Comparison of ENCODE assay signal across 9 mouse cellular contexts in genomic region chr11:59838426-59838825, GRCm38 (mm10). TPM values are rescaled to one million over a fixed set of nuclear protein-coding genes. Genes with fewer than 3 reads are reported as not detected.
A peak's percentile ranks its signal among the peaks of the same experiment; 100 is the strongest.
DNase-seq lines count a peak whose midpoint lies in the region; ATAC-seq and TF ChIP-seq lines count a peak whose summit lies in the region.
"Had no signal": no experiment of that assay in that cellular context is flagged by ENCODE, and none has a peak within 500 bp of the region (broad histone marks: within the 10 kb centered on the region; RNA-seq: fewer than 3 reads in every experiment).

No protein-coding gene starts in this region.

- H3K4me1 ChIP-seq in heart, embryonic 16.5 days (ENCODE audit: control insufficient read depth, insufficient read depth, low read length), result peaks cover 17% of the 10 kb centered on the region
- peaks cover 5 to 14% of the 10 kb centered on the region in 2 experiments for H3K4me1 ChIP-seq in MEL (ENCODE audit: control insufficient read depth in 1 of 2, insufficient read depth in 2 of 2, low read length in 2 of 2)
- peaks cover 3% of the 10 kb centered on the region for H3K4me1 ChIP-seq in hindbrain, embryonic 11.5 days (replicated peaks; ENCODE audit: control insufficient read depth, insufficient read depth, low read length)
- H3K4me1 ChIP-seq in midbrain, embryonic 10.5 days, result peaks cover 18% of the 10 kb centered on the region

- H3K4me2 ChIP-seq in heart, embryonic 16.5 days (ENCODE audit: low read depth, low read length), result peak overlapping the region; percentile 68
- peak overlapping the region; percentile 62 for H3K4me2 ChIP-seq in hindbrain, embryonic 11.5 days (replicated peaks; ENCODE audit: low read depth, low read length)

- H3K27ac ChIP-seq in heart, embryonic 16.5 days (ENCODE audit: low read length), result no peak overlapping the region
- peak overlapping the region; percentile 89 for H3K27ac ChIP-seq in MEL (ENCODE audit: control insufficient read depth, low read depth, low read length)
- H3K27ac ChIP-seq in hindbrain, embryonic 11.5 days (ENCODE audit: low read depth, low read length), result no peak overlapping the region
- H3K27ac ChIP-seq in midbrain, embryonic 10.5 days (replicated peaks), result peak overlapping the region; percentile 99; the same call in 1 of the 2 replicates

- DNase-seq in heart, postnatal 4 days, result no peak
- no peak for DNase-seq in MEL (ENCODE audit: low read depth, low spot score)
- DNase-seq in hindbrain, embryonic 11.5 days (ENCODE audit: low spot score), result no peak
- DNase-seq in midbrain, embryonic 10.5 days (ENCODE audit: low spot score), result no peak
- no peak for DNase-seq in ovary, postnatal 36 days (ENCODE audit: low spot score)
- DNase-seq in frontal cortex, adult 2 months (ENCODE audit: extremely low spot score in 1 of 2, low spot score in 1 of 2), result no peak
- no peak for DNase-seq in ovary, postnatal 10 days (ENCODE audit: low spot score)

- TF ChIP-seq EP300 in MEL (IDR thresholded peaks at IDR 0.05; ENCODE audit: low read depth in 1 of 2, low read length in 2 of 2), result no peak

- TF ChIP-seq CTCF in MEL (IDR thresholded peaks at IDR 0.05 in 2 of 3, conservative IDR thresholded peaks at IDR 0.05 in 1 of 3; ENCODE audit: control insufficient read depth in 1 of 3, insufficient read depth in 1 of 3, low read depth in 2 of 3, low read length in 3 of 3, poor library complexity in 1 of 3, severe bottlenecking in 1 of 3), result no peak

- H3K36me3 ChIP-seq in heart, embryonic 16.5 days (ENCODE audit: control insufficient read depth, insufficient read depth), result peaks cover 11% of the 10 kb centered on the region; the same call in 1 of the 2 replicates
- H3K36me3 ChIP-seq in MEL (ENCODE audit: control insufficient read depth in 1 of 2, insufficient read depth in 2 of 2, low read length in 2 of 2), result peaks cover 24 to 25% of the 10 kb centered on the region in 2 experiments
- no peaks in the 10 kb centered on the region for H3K36me3 ChIP-seq in hindbrain, embryonic 11.5 days (ENCODE audit: control insufficient read depth, insufficient read depth, low read length)
- H3K36me3 ChIP-seq in midbrain, embryonic 10.5 days, result peaks cover 46% of the 10 kb centered on the region

- no peak for ATAC-seq in heart, embryonic 16.5 days (replicated peaks; ENCODE audit: extremely low read depth, insufficient read depth, low FRiP score)
- no peak for ATAC-seq in hindbrain, embryonic 11.5 days (ENCODE audit: low FRiP score)

- peak overlapping the region; percentile 92 for H3K9ac ChIP-seq in heart, embryonic 16.5 days (ENCODE audit: low read length)
- peak overlapping the region; percentile 88 for H3K9ac ChIP-seq in MEL (ENCODE audit: control insufficient read depth, low read depth, low read length, poor library complexity, severe bottlenecking)
- H3K9ac ChIP-seq in hindbrain, embryonic 11.5 days (ENCODE audit: low read depth, low read length), result peak overlapping the region; percentile 98

- no peaks in the 10 kb centered on the region for H3K9me3 ChIP-seq in heart, embryonic 16.5 days (replicated peaks; ENCODE audit: control insufficient read depth, low read length)
- H3K9me3 ChIP-seq in MEL (replicated peaks; ENCODE audit: insufficient read depth, low read length), result no peaks in the 10 kb centered on the region
- no peaks in the 10 kb centered on the region for H3K9me3 ChIP-seq in hindbrain, embryonic 11.5 days (ENCODE audit: control insufficient read depth, low read length)
- H3K9me3 ChIP-seq in midbrain, embryonic 10.5 days (replicated peaks), result no peaks in the 10 kb centered on the region

- H3K27me3 ChIP-seq in heart, embryonic 16.5 days (ENCODE audit: control insufficient read depth, insufficient read depth, low read length), result no peaks in the 10 kb centered on the region
- H3K27me3 ChIP-seq in MEL (ENCODE audit: control insufficient read depth in 1 of 2, insufficient read depth in 2 of 2, low read length in 2 of 2), result no peaks in the 10 kb centered on the region
- H3K27me3 ChIP-seq in hindbrain, embryonic 11.5 days (ENCODE audit: control insufficient read depth, insufficient read depth, low read length), result no peaks in the 10 kb centered on the region
- H3K27me3 ChIP-seq in midbrain, embryonic 10.5 days (ENCODE audit: low read depth, poor library complexity, severe bottlenecking), result no peaks in the 10 kb centered on the region
- H3K27me3 ChIP-seq: Patski had no signal

- H3K79me2 ChIP-seq in MEL (ENCODE audit: control insufficient read depth, insufficient read depth, low read length, poor library complexity), result peaks cover 30% of the 10 kb centered on the region

- H3K4me3 ChIP-seq in heart, embryonic 16.5 days (ENCODE audit: low read length), result peak overlapping the region; percentile 78
- H3K4me3 ChIP-seq in MEL (ENCODE audit: control insufficient read depth in 1 of 2, insufficient read depth in 1 of 2, low read depth in 2 of 2, low read length in 2 of 2), result peak overlapping the region; percentile 93 to 94
- H3K4me3 ChIP-seq in hindbrain, embryonic 11.5 days (ENCODE audit: low read depth, low read length), result peak overlapping the region; percentile 98
- H3K4me3 ChIP-seq in midbrain, embryonic 10.5 days, result peak overlapping the region; percentile 98

- TF ChIP-seq RAD21 in MEL (IDR thresholded peaks at IDR 0.05; ENCODE audit: low read depth, low read length), result no peak

- TF ChIP-seq POLR2A in MEL (IDR thresholded peaks at IDR 0.05; ENCODE audit: control insufficient read depth in 1 of 2, insufficient read depth in 1 of 2, low read depth in 1 of 2, low read length in 2 of 2, poor library complexity in 1 of 2), result no peak

- WGBS in heart, embryonic 16.5 days, result 55% methylated on average over 4 of the region's 4 CpGs
- 70% methylated on average over 4 of the region's 4 CpGs for WGBS in hindbrain, embryonic 11.5 days
- 74% methylated on average over 4 of the region's 4 CpGs for WGBS in midbrain, embryonic 10.5 days

TF ChIP-seq in MEL, 35 proteins besides CTCF, POLR2A, EP300 and RAD21 (continues in another document):
- no peak for TF ChIP-seq USF1 (IDR thresholded peaks at IDR 0.05; ENCODE audit: low read depth, low read length)
- no peak for TF ChIP-seq CHD1 (IDR thresholded peaks at IDR 0.05; ENCODE audit: low read depth, low read length)
- no peak for TF ChIP-seq POLR2AphosphoS2 (IDR thresholded peaks at IDR 0.05; ENCODE audit: low read length)
- TF ChIP-seq ELF1 (IDR thresholded peaks at IDR 0.05; ENCODE audit: low read depth, low read length), result no peak
- no peak for TF ChIP-seq SMC3 (IDR thresholded peaks at IDR 0.05; ENCODE audit: low read depth, low read length)
- no peak for TF ChIP-seq GATA1 (IDR thresholded peaks at IDR 0.05; ENCODE audit: low read depth, low read length)
- TF ChIP-seq BHLHE40 (IDR thresholded peaks at IDR 0.05; ENCODE audit: borderline replicate concordance, low read depth, low read length), result no peak
- TF ChIP-seq POLR2AphosphoS5 (IDR thresholded peaks at IDR 0.05; ENCODE audit: borderline replicate concordance, low read depth, low read length), result no peak
- TF ChIP-seq ETS1 (IDR thresholded peaks at IDR 0.05; ENCODE audit: low read depth, low read length), result no peak
- TF ChIP-seq HCFC1 (IDR thresholded peaks at IDR 0.05; ENCODE audit: low read depth, low read length), result no peak
- TF ChIP-seq MAX (IDR thresholded peaks at IDR 0.05; ENCODE audit: low read length), result no peak
- TF ChIP-seq KAT2A (conservative IDR thresholded peaks at IDR 0.05; ENCODE audit: low read depth, low read length), result no peak

RNA-seq across cellular contexts. Expression of gene Nt5m, which starts 0.8 kb away (rescaled TPM):
- 42.4 and 42.7 TPM in 2 replicates for polyA plus RNA-seq in heart, embryonic 16.5 days (2015; fragmentation: Nextera tagmentation; extraction: Ambion mirVana)
- 10 to 100 TPM; 25.3 to 29.2 TPM for total RNA-seq in heart, postnatal 4 days (2021)
- 22.2 and 26.6 TPM in 2 replicates for total RNA-seq in MEL (2012; rRNA removed)
- polyA plus RNA-seq in MEL (2012; ENCODE audit: insufficient read depth in 1 of 2, insufficient read length in 2 of 2, low read depth in 1 of 2, low replicate concordance in 2 of 2, missing spikeins in 1 of 2), result 10 to 100 TPM in 1 of 2 experiments, not detected in 1; 29.1 TPM
- 37.8 and 42.6 TPM in 2 replicates for polyA plus RNA-seq in hindbrain, embryonic 11.5 days (2014; fragmentation: Nextera tagmentation; extraction: Ambion mirVana)
- polyA plus RNA-seq in midbrain, embryonic 10.5 days (2016; fragmentation: Nextera tagmentation; extraction: Ambion mirVana), result 40.9 and 44.4 TPM in 2 replicates
- polyA plus RNA-seq in frontal cortex, adult 2 months (2012; rRNA removed), result 64.9 and 67.0 TPM in 2 replicates

RNA-seq across cellular contexts. Expression of gene Cops3, which starts 1.2 kb away (rescaled TPM):
- polyA plus RNA-seq in heart, embryonic 16.5 days (2015; fragmentation: Nextera tagmentation; extraction: Ambion mirVana), result 154 and 173 TPM in 2 replicates
- total RNA-seq in heart, postnatal 4 days (2021), result 10 to 100 TPM; 83.9 to 85.6 TPM
- 180 and 181 TPM in 2 replicates for total RNA-seq in MEL (2012; rRNA removed)
- 100 to 1,000 TPM in 1 of 2 experiments, not detected in 1; 198 TPM for polyA plus RNA-seq in MEL (2012; ENCODE audit: insufficient read depth in 1 of 2, insufficient read length in 2 of 2, low read depth in 1 of 2, low replicate concordance in 2 of 2, missing spikeins in 1 of 2)
- polyA plus RNA-seq in hindbrain, embryonic 11.5 days (2014; fragmentation: Nextera tagmentation; extraction: Ambion mirVana), result 246 and 254 TPM in 2 replicates
- 249 and 250 TPM in 2 replicates for polyA plus RNA-seq in midbrain, embryonic 10.5 days (2016; fragmentation: Nextera tagmentation; extraction: Ambion mirVana)
- polyA plus RNA-seq in frontal cortex, adult 2 months (2012; rRNA removed), result 51.9 and 56.2 TPM in 2 replicates

RNA-seq across cellular contexts. Expression of gene Flcn, which starts 28.6 kb away (rescaled TPM):
- 44.4 and 45.5 TPM in 2 replicates for polyA plus RNA-seq in heart, embryonic 16.5 days (2015; fragmentation: Nextera tagmentation; extraction: Ambion mirVana)
- total RNA-seq in heart, postnatal 4 days (2021), result 10 to 100 TPM; 22.1 to 28.0 TPM
- total RNA-seq in MEL (2012; rRNA removed), result 33.7 and 36.3 TPM in 2 replicates
- polyA plus RNA-seq in MEL (2012; ENCODE audit: insufficient read depth in 1 of 2, insufficient read length in 2 of 2, low read depth in 1 of 2, low replicate concordance in 2 of 2, missing spikeins in 1 of 2), result 10 to 100 TPM in 1 of 2 experiments, not detected in 1; 36.1 TPM
- polyA plus RNA-seq in hindbrain, embryonic 11.5 days (2014; fragmentation: Nextera tagmentation; extraction: Ambion mirVana), result 25.9 and 26.4 TPM in 2 replicates
- 31.7 and 32.7 TPM in 2 replicates for polyA plus RNA-seq in midbrain, embryonic 10.5 days (2016; fragmentation: Nextera tagmentation; extraction: Ambion mirVana)
- 51.5 and 55.8 TPM in 2 replicates for polyA plus RNA-seq in frontal cortex, adult 2 months (2012; rRNA removed)

RNA-seq across cellular contexts. Expression of gene Pld6, which starts 51.0 kb away (rescaled TPM):
- 4.8 and 5.8 TPM in 2 replicates for polyA plus RNA-seq in heart, embryonic 16.5 days (2015; fragmentation: Nextera tagmentation; extraction: Ambion mirVana)
- total RNA-seq in heart, postnatal 4 days (2021), result 1 to 10 TPM; 1.9 to 2.2 TPM
- 2.0 and 3.1 TPM in 2 replicates for total RNA-seq in MEL (2012; rRNA removed)
- 1 to 10 TPM in 1 of 2 experiments, not detected in 1; 5.5 TPM for polyA plus RNA-seq in MEL (2012; ENCODE audit: insufficient read depth in 1 of 2, insufficient read length in 2 of 2, low read depth in 1 of 2, low replicate concordance in 2 of 2, missing spikeins in 1 of 2)
- polyA plus RNA-seq in hindbrain, embryonic 11.5 days (2014; fragmentation: Nextera tagmentation; extraction: Ambion mirVana), result 0.31 and 0.47 TPM in 2 replicates
- polyA plus RNA-seq in midbrain, embryonic 10.5 days (2016; fragmentation: Nextera tagmentation; extraction: Ambion mirVana), result 2.9 and 3.4 TPM in 2 replicates
- 3.4 and 3.6 TPM in 2 replicates for polyA plus RNA-seq in frontal cortex, adult 2 months (2012; rRNA removed)

Comparison
In these comparisons a context has a peak if more than half of its experiments do, and no peak if none do; other contexts are left out.
1. H3K27ac ChIP-seq: peak in MEL (single experiment) and midbrain, embryonic 10.5 days (single experiment); none in heart, embryonic 16.5 days (single experiment) and hindbrain, embryonic 11.5 days (single experiment).
2. Peak in every context shown above with its lines, with median percentiles within 50 percentile points of each other: H3K4me3 ChIP-seq and H3K9ac ChIP-seq.